Mouse (Mus musculus): ENCODE measurements around the gene Eloa.

GRCm38 (mm10) chr4:135993941-135994340, 27.6 kb downstream of the Eloa start:
- no peak for TF ChIP-seq MAFK (IDR thresholded peaks at IDR 0.05; ENCODE audit: insufficient read depth, low read depth, low read length)
- TF ChIP-seq ZNF384 (IDR thresholded peaks at IDR 0.05; ENCODE audit: low read depth, low read length), result no peak
- TF ChIP-seq CHD2 (IDR thresholded peaks at IDR 0.05; ENCODE audit: low read depth, low read length), result no peak

Data from ES-E14 (cell line).